Mouse (Mus musculus) CD4-positive, CD25-positive, alpha-beta regulatory T cell, adult 2 months (primary cell): ENCODE results near the gene Cpped1.

ENCODE experiments used
- DNase-seq: peaks from one replicate; pipeline ENCODE4 v3.0.0-alpha.2; 2012; ENCODE audit warnings: low read depth, low spot score

Cpped1 gene

GRCm38 (mm10) chr16:11772318-11772717, 136.9 kb downstream of the Cpped1 start:
- DNase-seq, result no peak

GRCm38 (mm10) chr16:11757951-11758350, 151.3 kb downstream of the Cpped1 start:
- DNase-seq, result no peak

- DNase-seq, result no peak
Observed at GRCm38 (mm10) chr16:11757471-11757870, 151.8 kb downstream of the Cpped1 start.

GRCm38 (mm10) chr16:11756598-11757245, 152.5 kb downstream of the Cpped1 start:
- DNase-seq, result no peak

GRCm38 (mm10) chr16:11755281-11756066, 153.8 kb downstream of the Cpped1 start:
- DNase-seq, result no peak

GRCm38 (mm10) chr16:11754136-11754535, 155.1 kb downstream of the Cpped1 start:
- no peak for DNase-seq
